17 mouse cellular contexts compared by ENCODE assay signal in the genomic region with DNA sequence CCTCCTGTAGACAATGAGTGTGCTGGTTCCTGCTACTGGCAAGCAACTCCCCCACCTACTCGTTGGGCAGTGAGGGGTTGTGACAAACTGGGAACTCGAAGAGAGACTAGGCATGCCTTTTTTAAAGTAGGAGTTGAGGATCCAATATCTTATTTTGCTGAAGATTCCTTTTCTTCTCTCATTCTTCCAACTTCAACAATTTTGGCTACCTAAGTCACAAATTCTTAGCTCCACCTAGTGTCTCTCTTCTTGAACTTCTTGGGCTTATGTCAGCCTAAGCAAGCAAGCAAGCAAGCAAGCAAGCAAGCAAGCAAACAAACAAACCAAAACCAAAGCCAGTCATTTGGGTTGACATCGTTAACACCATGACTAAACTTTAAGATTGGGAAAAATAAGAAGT. TPM values are rescaled to one million over a fixed set of nuclear protein-coding genes. Genes with fewer than 3 reads are reported as not detected.
DNase-seq lines count a peak whose midpoint lies in the region; ATAC-seq and TF ChIP-seq lines count a peak whose summit lies in the region.
"Had no signal": no experiment of that assay in that cellular context is flagged by ENCODE, and none has a peak within 500 bp of the region (broad histone marks: within the 10 kb centered on the region; RNA-seq: fewer than 3 reads in every experiment).

No protein-coding gene starts in this region.

- no peaks in the 10 kb centered on the region for H3K27me3 ChIP-seq in embryonic facial prominence, embryonic 11.5 days (ENCODE audit: control insufficient read depth, insufficient read depth, low read length)
- peaks cover 7% of the 10 kb centered on the region; the same call in 1 of the 2 replicates for H3K27me3 ChIP-seq in embryonic facial prominence, embryonic 10.5 days (replicated peaks; ENCODE audit: low read depth, poor library complexity, severe bottlenecking)
- no peaks in the 10 kb centered on the region for H3K27me3 ChIP-seq in kidney, adult 2 months (replicated peaks; ENCODE audit: control insufficient read depth, insufficient read depth, low read length)
- H3K27me3 ChIP-seq in midbrain, embryonic 11.5 days (ENCODE audit: control insufficient read depth, insufficient read depth, low read length): no peaks in the 10 kb centered on the region
- 0 out of 2 replicates have a peak, but pooled peaks cover 8% of the 10 kb centered on the region for H3K27me3 ChIP-seq in midbrain, embryonic 10.5 days (ENCODE audit: low read depth, poor library complexity, severe bottlenecking)
- no peaks in the 10 kb centered on the region for H3K27me3 ChIP-seq in stomach, postnatal 0 days (ENCODE audit: control insufficient read depth, insufficient read depth, low read length)
- H3K27me3 ChIP-seq: heart, embryonic 13.5 days; megakaryocyte, embryonic 14.5 days; stomach, embryonic 15.5 days had no signal

- no peak overlapping the region for H3K9ac ChIP-seq in embryonic facial prominence, embryonic 11.5 days (replicated peaks; ENCODE audit: low read length)
- no peak overlapping the region for H3K9ac ChIP-seq in midbrain, embryonic 11.5 days (ENCODE audit: low read length)
- no peak overlapping the region for H3K9ac ChIP-seq in stomach, postnatal 0 days (ENCODE audit: low read length)
- H3K9ac ChIP-seq: heart, embryonic 13.5 days; lung, embryonic 15.5 days; stomach, embryonic 15.5 days had no signal

- no peaks in the 10 kb centered on the region for H3K9me3 ChIP-seq in embryonic facial prominence, embryonic 11.5 days (replicated peaks; ENCODE audit: control insufficient read depth, low read length)
- no peaks in the 10 kb centered on the region for H3K9me3 ChIP-seq in embryonic facial prominence, embryonic 10.5 days
- no peaks in the 10 kb centered on the region for H3K9me3 ChIP-seq in midbrain, embryonic 11.5 days (ENCODE audit: control insufficient read depth, low read length)
- H3K9me3 ChIP-seq in midbrain, embryonic 10.5 days (replicated peaks): no peaks in the 10 kb centered on the region
- H3K9me3 ChIP-seq in stomach, postnatal 0 days (ENCODE audit: control insufficient read depth, low read length): no peaks in the 10 kb centered on the region
- H3K9me3 ChIP-seq: heart, embryonic 13.5 days; lung, embryonic 15.5 days; megakaryocyte, embryonic 14.5 days; stomach, embryonic 15.5 days had no signal

- H3K27ac ChIP-seq in embryonic facial prominence, embryonic 11.5 days (replicated peaks; ENCODE audit: low read depth, low read length): no peak overlapping the region
- no peak overlapping the region for H3K27ac ChIP-seq in embryonic facial prominence, embryonic 10.5 days (replicated peaks)
- no peak overlapping the region for H3K27ac ChIP-seq in kidney, adult 2 months (ENCODE audit: insufficient read depth, low read depth, low read length)
- H3K27ac ChIP-seq in midbrain, embryonic 11.5 days (ENCODE audit: low read depth, low read length): no peak overlapping the region
- H3K27ac ChIP-seq in midbrain, embryonic 10.5 days (replicated peaks): no peak overlapping the region
- H3K27ac ChIP-seq in stomach, postnatal 0 days (replicated peaks): peak overlapping the region; percentile 66
- H3K27ac ChIP-seq: heart, embryonic 13.5 days; lung, embryonic 15.5 days had no signal

- H3K4me3 ChIP-seq in embryonic facial prominence, embryonic 11.5 days (ENCODE audit: low read depth, low read length): no peak overlapping the region
- no peak overlapping the region for H3K4me3 ChIP-seq in embryonic facial prominence, embryonic 10.5 days
- no peak overlapping the region for H3K4me3 ChIP-seq in kidney, adult 2 months (ENCODE audit: insufficient read depth, low read depth, low read length)
- no peak overlapping the region for H3K4me3 ChIP-seq in midbrain, embryonic 11.5 days (ENCODE audit: low read depth, low read length)
- no peak overlapping the region for H3K4me3 ChIP-seq in midbrain, embryonic 10.5 days
- H3K4me3 ChIP-seq in stomach, postnatal 0 days (ENCODE audit: low read depth, low read length): no peak overlapping the region
- H3K4me3 ChIP-seq: heart, embryonic 13.5 days; lung, embryonic 15.5 days; megakaryocyte, embryonic 14.5 days; stomach, embryonic 15.5 days had no signal

- H3K4me1 ChIP-seq in embryonic facial prominence, embryonic 11.5 days (ENCODE audit: control insufficient read depth, insufficient read depth, low read length): no peaks in the 10 kb centered on the region
- H3K4me1 ChIP-seq in embryonic facial prominence, embryonic 10.5 days: no peaks in the 10 kb centered on the region
- H3K4me1 ChIP-seq in kidney, adult 2 months (ENCODE audit: control insufficient read depth, insufficient read depth, low read length): no peaks in the 10 kb centered on the region
- no peaks in the 10 kb centered on the region for H3K4me1 ChIP-seq in midbrain, embryonic 11.5 days (ENCODE audit: control insufficient read depth, insufficient read depth, low read length)
- peaks cover 4% of the 10 kb centered on the region for H3K4me1 ChIP-seq in midbrain, embryonic 10.5 days
- H3K4me1 ChIP-seq in stomach, postnatal 0 days (replicated peaks; ENCODE audit: control insufficient read depth, insufficient read depth): no peaks in the 10 kb centered on the region
- H3K4me1 ChIP-seq: lung, embryonic 15.5 days; megakaryocyte, embryonic 14.5 days; stomach, embryonic 15.5 days had no signal

- no peak for ATAC-seq in embryonic facial prominence, embryonic 11.5 days (replicated peaks; ENCODE audit: insufficient number of reproducible peaks, low FRiP score, low TSS enrichment, low read depth)
- no peak for ATAC-seq in midbrain, embryonic 11.5 days (ENCODE audit: low FRiP score)
- ATAC-seq in stomach, postnatal 0 days (ENCODE audit: low FRiP score, low TSS enrichment): no peak

- TF ChIP-seq POLR2A in kidney, adult 2 months (IDR thresholded peaks at IDR 0.05; ENCODE audit: low read depth, low read length): no peak

- peak; percentile 13 for DNase-seq in embryonic facial prominence, embryonic 11.5 days (ENCODE audit: low spot score)
- DNase-seq in embryonic facial prominence, embryonic 10.5 days (ENCODE audit: low spot score): no peak
- peak; percentile 13 for DNase-seq in kidney, adult 2 months
- no peak for DNase-seq in kidney, postnatal 25 days
- DNase-seq in midbrain, embryonic 11.5 days (ENCODE audit: low spot score, missing footprints): peak; percentile 6
- no peak for DNase-seq in midbrain, embryonic 10.5 days (ENCODE audit: low spot score)
- DNase-seq in stomach, postnatal 0 days (ENCODE audit: low spot score): no peak
- DNase-seq in layer of hippocampus, postnatal 25 days (ENCODE audit: extremely low spot score in 1 of 2, low spot score in 1 of 2): no peak
- DNase-seq: cerebellum, adult 2 months; kidney, adult 11 months; liver; right cerebral cortex, adult 18-20 months; thymus, postnatal 25 days had no signal

- no peak for TF ChIP-seq EP300 in stomach, postnatal 0 days (optimal IDR thresholded peaks at IDR 0.05)

- H3K4me2 ChIP-seq in embryonic facial prominence, embryonic 11.5 days (ENCODE audit: low read depth, low read length): no peak overlapping the region
- no peak overlapping the region for H3K4me2 ChIP-seq in midbrain, embryonic 11.5 days
- H3K4me2 ChIP-seq in stomach, postnatal 0 days (replicated peaks; ENCODE audit: low read depth): no peak overlapping the region
- H3K4me2 ChIP-seq: heart, embryonic 13.5 days; lung, embryonic 15.5 days; stomach, embryonic 15.5 days had no signal

- WGBS in embryonic facial prominence, embryonic 11.5 days: 88% methylated on average over 3 of the region's 3 CpGs
- WGBS in embryonic facial prominence, embryonic 10.5 days: 80% methylated on average over 3 of the region's 3 CpGs
- 57% methylated on average over 3 of the region's 3 CpGs for WGBS in kidney, adult 2 months
- 76% methylated on average over 3 of the region's 3 CpGs for WGBS in midbrain, embryonic 11.5 days
- WGBS in midbrain, embryonic 10.5 days: 79% methylated on average over 3 of the region's 3 CpGs
- WGBS in stomach, postnatal 0 days: 40% methylated on average over 3 of the region's 3 CpGs

- no peaks in the 10 kb centered on the region for H3K36me3 ChIP-seq in embryonic facial prominence, embryonic 11.5 days (replicated peaks; ENCODE audit: control insufficient read depth, insufficient read depth, low read depth, low read length)
- no peaks in the 10 kb centered on the region for H3K36me3 ChIP-seq in embryonic facial prominence, embryonic 10.5 days (replicated peaks)
- H3K36me3 ChIP-seq in kidney, adult 2 months (ENCODE audit: control insufficient read depth, insufficient read depth, low read length): no peaks in the 10 kb centered on the region
- no peaks in the 10 kb centered on the region for H3K36me3 ChIP-seq in midbrain, embryonic 11.5 days (ENCODE audit: control insufficient read depth, insufficient read depth, low read length)
- no peaks in the 10 kb centered on the region for H3K36me3 ChIP-seq in midbrain, embryonic 10.5 days
- H3K36me3 ChIP-seq in stomach, postnatal 0 days (ENCODE audit: control insufficient read depth, insufficient read depth, low read length): no peaks in the 10 kb centered on the region
- H3K36me3 ChIP-seq: heart, embryonic 13.5 days; lung, embryonic 15.5 days; stomach, embryonic 15.5 days had no signal

- no peak for TF ChIP-seq CTCF in kidney, adult 2 months (conservative IDR thresholded peaks at IDR 0.05; ENCODE audit: insufficient read depth, insufficient read length, low read depth, low read length)
- peak; percentile 45 for TF ChIP-seq CTCF in stomach, postnatal 0 days (IDR thresholded peaks at IDR 0.05; ENCODE audit: low read depth)

RNA-seq across cellular contexts. Expression of gene Col8a1, which starts 6.4 kb away (rescaled TPM):
- 2.5 and 3.4 TPM in 2 replicates for polyA plus RNA-seq in embryonic facial prominence, embryonic 11.5 days (2014; fragmentation: Nextera tagmentation; extraction: Ambion mirVana)
- 1.1 and 1.9 TPM in 2 replicates for polyA plus RNA-seq in embryonic facial prominence, embryonic 10.5 days (2016; fragmentation: Nextera tagmentation; extraction: Ambion mirVana)
- 2.1 TPM in 2 replicates for polyA plus RNA-seq in kidney, adult 2 months (2012; rRNA removed)
- polyA plus RNA-seq in midbrain, embryonic 11.5 days (2014; fragmentation: Nextera tagmentation; extraction: Ambion mirVana): 1.1 TPM in 2 replicates
- polyA plus RNA-seq in midbrain, embryonic 10.5 days (2016; fragmentation: Nextera tagmentation; extraction: Ambion mirVana): 0.33 and 1.1 TPM in 2 replicates
- polyA plus RNA-seq in stomach, postnatal 0 days (2015; fragmentation: Nextera tagmentation; extraction: Ambion mirVana): 25.5 and 36.8 TPM in 2 replicates
- total RNA-seq in layer of hippocampus, postnatal 25 days (2021): under 1 TPM; 0.74 to 0.80 TPM

Comparison
In these comparisons a context has a peak if more than half of its experiments do, and no peak if none do; other contexts are left out.
1. DNase-seq: peak in embryonic facial prominence, embryonic 11.5 days (single experiment), kidney, adult 2 months (single experiment) and midbrain, embryonic 11.5 days (single experiment); none in embryonic facial prominence, embryonic 10.5 days (single experiment), kidney, postnatal 25 days (0 of 2), midbrain, embryonic 10.5 days (single experiment), stomach, postnatal 0 days (single experiment) and layer of hippocampus, postnatal 25 days (0 of 2).